Mouse (Mus musculus) ovary, postnatal 14 days (tissue): ENCODE data around the gene Aco2.

Experiments
- DNase-seq: peaks from one replicate; pipeline ENCODE4 v3.0.0; 2022; ENCODE audit warnings: low spot score

The Aco2 gene

GRCm38 (mm10) chr15:81951159-81951558 lies 79.0 kb downstream of the Aco2 start:
- no peak for DNase-seq

- no peak for DNase-seq
Observed at GRCm38 (mm10) chr15:81952310-81952709, 80.2 kb downstream of the Aco2 start.

- DNase-seq = no peak
Observed at GRCm38 (mm10) chr15:81954151-81954583, 82.1 kb downstream of the Aco2 start.

GRCm38 (mm10) chr15:81954716-81955115 lies 82.6 kb downstream of the Aco2 start:
- DNase-seq = no peak

- DNase-seq = no peak
Observed at GRCm38 (mm10) chr15:81955414-81955813, 83.3 kb downstream of the Aco2 start.

- DNase-seq = peak; percentile 47
Observed at GRCm38 (mm10) chr15:81956457-81956856, 84.3 kb downstream of the Aco2 start.

- DNase-seq = no peak
Observed at GRCm38 (mm10) chr15:81957598-81957997, 85.5 kb downstream of the Aco2 start.

- DNase-seq = no peak
Observed at GRCm38 (mm10) chr15:81958906-81959305, 86.8 kb downstream of the Aco2 start.

GRCm38 (mm10) chr15:81960171-81961077 lies 88.3 kb downstream of the Aco2 start, which contains the start of gene Pmm1:
Pmm1 (minus strand) TSS chr15:81960930.
- peak; percentile 95 for DNase-seq

GRCm38 (mm10) chr15:81961078-81961451 lies 89.0 kb downstream of the Aco2 start:
- no peak for DNase-seq

GRCm38 (mm10) chr15:81964262-81964661 lies 92.2 kb downstream of the Aco2 start:
- no peak for DNase-seq
